Mouse (Mus musculus) cerebellum, postnatal 10 days (tissue): ENCODE measurements at regions not wholly inside any gene's neighbourhood (a gene's known extent, or its start where the extent isn't known, plus 50 kb on each side); places are given as distances from the start of the nearest gene placed in this dataset.
A peak's percentile ranks its signal among the peaks of the same experiment; 100 is the strongest.

ENCODE experiments used
- DNase-seq, 2 experiments: peaks; one replicate each; pipeline ENCODE4 v3.0.0; 2021; ENCODE audit warnings: mixed read lengths in 2 of 2

- peak; percentile 38 to 62 for DNase-seq
Measured at GRCm38 (mm10) chr1:88813200-88813599, 111.2 kb upstream of the Arl4c start.

DNA sequence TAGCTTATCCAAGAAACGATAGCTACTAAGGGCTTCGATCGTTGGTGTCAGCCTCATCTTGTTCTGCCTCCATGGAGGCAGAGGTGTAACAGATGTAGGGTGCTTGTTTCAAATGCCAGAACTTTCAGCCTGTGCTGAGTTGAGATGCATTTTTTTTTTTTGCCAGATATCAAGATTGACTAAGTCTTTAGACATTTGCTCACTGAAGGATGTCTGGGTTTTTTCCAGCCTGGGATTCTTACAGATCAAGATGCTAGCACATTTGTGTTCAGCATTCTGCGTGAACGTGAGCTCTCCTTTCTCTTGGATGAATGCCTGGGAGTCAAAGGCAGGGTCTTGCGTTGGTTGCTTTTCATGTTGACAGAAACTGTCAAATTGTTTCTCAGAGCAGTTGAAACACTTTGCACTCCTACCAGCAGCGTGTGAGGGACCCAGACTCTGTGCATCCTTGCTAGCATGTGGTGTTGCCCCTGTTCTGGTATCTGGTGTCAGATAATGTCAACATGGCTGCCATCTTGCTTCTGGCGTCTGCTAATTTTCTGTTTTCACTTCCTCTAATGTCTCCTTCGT is 114.4 kb upstream of the Arl4c start:
- no peak for DNase-seq

- no peak for DNase-seq
Measured at GRCm38 (mm10) chr1:88825215-88825614, 123.2 kb upstream of the Arl4c start.

DNA sequence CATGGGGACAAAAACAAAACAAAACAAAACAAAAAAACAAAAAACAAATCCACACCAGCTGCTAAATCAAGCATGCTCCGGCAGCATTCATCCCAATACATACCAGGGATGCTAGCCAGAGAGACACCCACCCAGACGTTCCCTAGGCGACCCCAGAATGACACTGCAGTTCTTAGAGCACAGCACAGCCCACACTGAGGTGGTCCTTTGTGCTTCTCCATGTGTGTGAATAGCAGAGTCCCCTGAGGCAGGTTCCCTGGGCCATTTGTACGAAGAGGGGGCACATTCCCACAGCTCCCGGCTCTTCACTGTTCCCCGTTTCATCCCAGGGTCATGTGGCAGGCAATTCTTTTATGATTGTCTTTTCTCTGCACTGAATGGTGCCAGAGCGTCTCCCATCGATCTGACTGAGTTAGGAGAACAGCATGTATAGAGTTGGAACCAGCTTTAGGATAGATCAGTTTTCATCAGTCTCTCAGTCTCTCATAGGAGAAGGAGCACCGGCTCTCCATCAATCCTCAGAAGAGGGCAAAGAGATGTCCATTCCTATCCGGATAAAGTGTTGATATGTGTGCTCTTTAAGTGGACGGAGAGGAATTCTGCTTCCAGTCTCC is 136.7 kb upstream of the Arl4c start:
- peak in 1 of 2 experiments; percentile 17 for DNase-seq

- DNase-seq = peak; percentile 51 to 60
Measured at GRCm38 (mm10) chr1:88839407-88839976, 137.5 kb upstream of the Arl4c start.

DNA sequence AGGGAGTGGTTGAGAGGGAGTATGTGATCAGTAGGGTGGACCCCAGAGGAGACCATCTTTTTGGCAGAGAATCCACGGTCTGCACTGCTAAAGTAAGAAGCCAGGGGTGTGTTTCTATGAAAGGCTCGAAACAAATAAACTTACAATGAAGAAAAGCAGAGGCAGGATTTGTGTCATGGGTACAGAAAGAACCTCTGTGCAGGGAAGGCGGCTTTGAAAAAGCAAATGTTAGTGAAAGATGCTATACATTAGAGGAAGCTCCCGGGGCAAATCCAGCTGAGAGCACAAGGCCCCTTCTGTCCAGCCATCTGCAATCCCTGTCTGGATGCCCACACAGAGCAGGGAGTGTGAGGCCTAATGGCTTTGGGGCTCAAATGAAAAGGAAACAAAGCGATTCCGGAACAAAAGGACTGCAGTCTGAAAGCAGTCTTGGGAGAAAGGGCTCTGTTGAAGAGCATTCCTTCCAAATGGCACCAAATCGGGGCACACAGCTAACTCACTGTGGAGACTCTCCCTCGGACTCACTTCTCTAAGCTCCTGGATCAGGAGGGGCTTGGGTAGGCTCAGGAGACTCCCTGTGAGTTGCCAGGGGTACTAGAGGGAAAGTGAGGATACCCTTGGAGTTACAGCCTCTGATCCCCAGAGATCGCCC is 138.1 kb upstream of the Arl4c start:
- peak; percentile 52 to 72 for DNase-seq

GRCm38 (mm10) chr1:88840991-88841592 is 139.1 kb upstream of the Arl4c start:
- no peak for DNase-seq

- peak; percentile 61 to 65 for DNase-seq
Measured at GRCm38 (mm10) chr1:88847333-88848091, 145.5 kb upstream of the Arl4c start.

- peak in 1 of 2 experiments; percentile 19 for DNase-seq
Measured at GRCm38 (mm10) chr1:88848246-88848645, 146.2 kb upstream of the Arl4c start.

DNA sequence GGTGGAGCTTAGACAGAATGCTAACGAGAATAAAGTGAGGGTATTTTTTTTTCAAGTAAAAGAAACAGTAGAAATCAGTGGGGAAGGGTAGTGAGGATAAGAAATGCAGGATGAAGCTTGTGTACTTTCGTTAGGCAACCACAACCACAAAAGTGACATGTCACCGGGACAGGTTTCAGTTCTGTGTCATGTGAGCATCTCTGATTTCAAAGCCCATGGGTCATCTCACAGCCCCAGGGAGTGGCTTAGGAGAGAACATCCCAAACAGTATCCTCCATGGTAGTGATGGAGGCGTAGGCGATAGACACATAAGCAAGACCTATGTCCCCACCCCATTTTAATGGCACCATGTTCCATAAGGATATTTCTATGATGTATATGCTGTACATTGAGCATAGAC is 147.4 kb upstream of the Arl4c start:
- DNase-seq = no peak

GRCm38 (mm10) chr1:88851931-88852330 is 149.9 kb upstream of the Arl4c start:
- DNase-seq = no peak

GRCm38 (mm10) chr1:88860871-88861589 is 159.0 kb upstream of the Arl4c start:
- DNase-seq = no peak

DNA sequence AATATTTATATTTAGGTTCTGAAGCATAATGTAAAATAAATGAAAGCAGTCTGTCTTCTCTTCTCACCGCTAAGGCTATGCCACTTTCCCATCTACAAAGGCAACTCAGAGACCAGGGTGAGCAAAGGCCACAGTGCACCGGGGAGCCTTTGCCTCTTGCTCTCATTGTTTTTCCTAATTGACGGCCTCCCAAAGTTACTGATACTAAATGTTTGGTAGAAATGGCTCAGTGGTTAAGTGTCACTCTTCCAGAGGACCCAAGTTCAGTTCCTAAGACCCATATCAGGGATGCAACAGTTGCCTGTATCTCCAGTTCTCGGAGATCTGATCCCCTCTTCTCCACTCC is 159.5 kb upstream of the Arl4c start:
- DNase-seq = no peak

- DNase-seq = no peak
Measured at GRCm38 (mm10) chr1:88865436-88865835, 163.4 kb upstream of the Arl4c start.

DNA sequence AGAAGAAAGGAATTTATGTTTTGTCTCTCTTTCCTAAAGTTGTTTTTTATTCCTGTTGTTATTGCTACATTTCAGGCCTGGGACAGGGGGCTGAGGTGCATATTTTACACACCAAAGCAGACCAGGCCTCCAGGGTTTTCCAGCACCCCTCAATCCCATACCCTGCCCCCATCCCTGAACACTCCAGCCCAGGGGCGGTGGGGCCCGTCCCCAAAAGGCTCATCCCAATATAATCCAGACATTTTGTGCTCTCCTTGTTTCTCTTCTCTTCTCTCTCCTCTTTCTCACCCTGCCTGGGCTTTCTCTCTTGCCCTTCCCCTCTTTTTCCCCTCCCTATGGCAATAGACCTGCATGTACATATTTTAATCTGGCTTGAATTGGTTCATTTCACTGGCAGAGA is 164.6 kb upstream of the Arl4c start:
- DNase-seq = no peak

- DNase-seq = no peak
Measured at GRCm38 (mm10) chr1:88867138-88867537, 165.1 kb upstream of the Arl4c start.

DNA sequence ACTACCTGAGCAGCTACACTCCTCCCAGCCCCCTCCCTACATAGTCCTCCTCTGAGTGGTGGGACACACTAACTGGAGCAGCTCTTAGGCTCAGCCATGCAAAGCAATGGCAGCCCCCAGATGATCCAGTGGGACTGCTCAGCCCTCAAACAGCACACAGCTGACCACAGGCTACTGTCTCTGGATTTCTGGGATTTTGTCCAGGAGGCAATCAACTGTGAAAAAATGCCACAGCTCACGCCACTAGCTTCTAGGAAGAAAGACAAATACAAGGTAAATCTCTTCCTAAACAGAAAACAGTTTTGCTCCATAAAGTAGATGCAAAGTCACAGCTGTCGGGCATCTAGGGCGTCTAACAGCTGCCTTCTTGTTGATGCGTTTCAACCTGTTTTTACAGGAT is 167.9 kb upstream of the Arl4c start:
- peak; percentile 84 for DNase-seq

- DNase-seq = peak; percentile 56 to 63
Measured at GRCm38 (mm10) chr1:88875356-88875755, 173.3 kb upstream of the Arl4c start.

GRCm38 (mm10) chr1:88877441-88877840 is 175.4 kb upstream of the Arl4c start:
- no peak for DNase-seq

DNA sequence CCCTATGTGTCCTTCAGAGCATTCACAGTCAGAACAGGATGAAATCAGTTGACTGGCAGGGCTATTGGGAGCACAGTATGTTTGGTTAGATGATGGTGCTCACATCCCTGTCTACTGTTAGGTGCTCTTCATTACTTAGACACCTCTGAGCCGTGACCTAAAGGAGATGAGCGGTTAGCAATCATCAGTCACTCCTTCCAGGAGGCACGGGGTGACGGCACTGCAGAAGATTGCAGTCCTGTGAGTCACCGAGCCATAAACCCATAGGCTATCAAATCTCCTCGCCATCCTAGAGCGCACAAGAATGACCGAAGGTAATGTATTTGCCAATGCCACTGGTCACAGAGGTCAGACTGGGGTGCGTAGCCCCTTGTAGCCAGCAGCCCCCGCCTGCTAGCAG is 176.8 kb upstream of the Arl4c start:
- no peak for DNase-seq

GRCm38 (mm10) chr1:88879367-88879766 is 177.3 kb upstream of the Arl4c start:
- no peak for DNase-seq

GRCm38 (mm10) chr1:88891041-88891440 is 179.2 kb upstream of the Sh3bp4 start:
- peak; percentile 69 to 71 for DNase-seq
